Mouse (Mus musculus) ES-E14 (cell line): ENCODE data around the gene Tvp23a.

Source experiments
- CHD2 ChIP-seq: IDR thresholded peaks from 2 replicates; pipeline ENCODE4 v1.6.1; 2014; ENCODE audit warnings: mild to moderate bottlenecking, low read depth, low read length, inconsistent platforms
- MAFK ChIP-seq: IDR thresholded peaks from 2 replicates; pipeline ENCODE4 v1.6.1; 2014; ENCODE audit warnings: mild to moderate bottlenecking, low read depth, low read length, inconsistent platforms; ENCODE audit not compliant: insufficient read depth
- ZNF384 ChIP-seq: IDR thresholded peaks from 2 replicates; pipeline ENCODE4 v1.6.1; 2012; ENCODE audit warnings: low read depth, low read length, inconsistent platforms

GRCm38 (mm10) chr16:10454583-10454974, 7.4 kb upstream of the Tvp23a start:
- TF ChIP-seq MAFK (no peak), CHD2 (no peak), ZNF384 (no peak)
